Mouse (Mus musculus) cerebellum, adult 2 months (tissue): ENCODE data around the gene Tmsb15b1.
"Not testable (repeated sequence)": the region's sequence is repeated elsewhere in the genome, so short reads cannot be mapped to it uniquely, and the experiment has no call there.

ENCODE experiments used
- CTCF ChIP-seq: fragments of 200-500 bp; IDR thresholded peaks from 2 replicates; pipeline ENCODE4 v1.5.1; 2011; ENCODE audit warnings: low read depth, mild to moderate bottlenecking, control low read depth, low read length, moderate library complexity, borderline replicate concordance; ENCODE audit not compliant: insufficient read depth
- POLR2A ChIP-seq: fragments of 200-500 bp; IDR thresholded peaks from 2 replicates; pipeline ENCODE4 v1.6.1; 2011; ENCODE audit warnings: low read length, control low read depth, borderline replicate concordance; ENCODE audit not compliant: insufficient read depth

GRCm38 (mm10) chrX:136957583-136958279 is 18.9 kb downstream of the Tmsb15b1 start:
- not testable (repeated sequence) for TF ChIP-seq CTCF
- TF ChIP-seq POLR2A: peak; percentile 17; the same call in 1 of the 2 replicates
